Mouse (Mus musculus): ENCODE results near the gene Tcf7.
A peak's percentile ranks its signal among the peaks of the same experiment; 100 is the strongest.

The Tcf7 gene

DNA sequence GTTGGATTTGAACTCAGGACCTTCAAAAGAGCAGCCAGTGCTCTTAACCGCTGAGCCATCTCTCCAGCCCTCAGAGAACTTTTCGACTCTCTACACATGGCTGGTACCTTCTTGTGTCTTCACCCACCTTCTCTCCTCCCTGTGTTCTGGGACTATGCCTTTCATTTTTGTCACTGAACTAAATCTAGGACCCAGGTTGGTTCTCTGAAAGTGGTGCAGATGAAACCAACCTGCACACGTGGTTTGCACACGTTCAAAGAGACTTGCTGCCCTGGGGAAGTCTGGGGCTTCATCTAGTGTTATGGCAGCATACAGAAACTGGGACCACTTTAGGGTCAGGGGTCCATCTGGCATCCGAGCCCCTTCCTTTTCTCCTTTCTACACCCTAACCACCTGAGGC lies 15.5 kb downstream of the Tcf7 start:
- DNase-seq (ENCODE audit: low spot score in 2 of 2) = no peak

- DNase-seq (ENCODE audit: low spot score in 2 of 2) = peak; percentile 45 to 58
Observed at GRCm38 (mm10) chr11:52265616-52266307, 17.1 kb downstream of the Tcf7 start.

- DNase-seq (ENCODE audit: low spot score in 2 of 2) = peak in 1 of 2 experiments; percentile 2
Observed at GRCm38 (mm10) chr11:52264871-52265270, 17.9 kb downstream of the Tcf7 start.

GRCm38 (mm10) chr11:52262338-52262737 lies 20.5 kb downstream of the Tcf7 start:
- peak in 1 of 2 experiments; percentile 1 for DNase-seq (ENCODE audit: low spot score in 2 of 2)

GRCm38 (mm10) chr11:52261937-52262336 lies 20.9 kb downstream of the Tcf7 start:
- DNase-seq (ENCODE audit: low spot score in 2 of 2) = peak; percentile 37 to 48

DNA sequence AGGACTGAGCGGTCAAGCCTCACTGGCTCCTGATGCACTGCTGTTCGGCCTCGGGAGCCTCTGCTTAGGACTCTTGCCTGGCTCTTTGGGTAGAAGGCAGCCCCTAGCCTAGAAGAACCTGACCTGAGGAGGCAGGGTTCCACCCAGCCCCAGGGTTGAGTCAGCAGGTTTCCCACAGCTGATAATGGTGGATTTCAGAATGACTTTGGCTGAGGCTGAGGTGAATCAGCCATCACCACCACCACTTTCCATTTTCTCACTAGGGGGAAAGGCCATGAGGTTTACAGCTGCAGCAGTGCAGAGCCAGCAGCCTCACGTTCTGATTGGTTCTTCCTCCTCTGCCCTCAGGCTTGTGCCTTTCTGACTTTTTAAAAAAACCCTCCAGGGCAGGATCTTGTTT lies 21.9 kb downstream of the Tcf7 start:
- no peak for DNase-seq (ENCODE audit: low spot score in 2 of 2)

DNA sequence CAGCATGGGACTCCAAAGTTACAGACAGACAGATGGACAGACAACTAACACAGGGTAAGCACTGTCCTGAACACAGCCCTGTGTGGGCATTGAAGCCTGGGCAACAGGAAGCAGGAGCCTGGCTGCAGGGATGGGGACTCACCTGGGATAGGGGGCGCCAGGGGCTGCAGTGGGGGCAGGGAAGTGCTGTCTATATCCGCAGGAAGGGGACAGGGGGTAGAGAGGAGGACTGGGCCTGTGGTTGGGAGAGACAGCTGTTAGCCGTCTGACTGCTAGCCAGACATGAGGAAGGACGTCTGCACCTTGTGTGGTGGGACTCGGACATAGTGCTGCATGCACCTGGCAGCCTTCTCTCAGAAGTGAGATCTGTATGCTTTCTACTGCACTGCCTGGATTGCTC lies 24.1 kb downstream of the Tcf7 start:
- DNase-seq (ENCODE audit: low spot score in 2 of 2) = no peak

GRCm38 (mm10) chr11:52257376-52257775 lies 25.4 kb downstream of the Tcf7 start:
- DNase-seq (ENCODE audit: low spot score in 2 of 2) = no peak

DNA sequence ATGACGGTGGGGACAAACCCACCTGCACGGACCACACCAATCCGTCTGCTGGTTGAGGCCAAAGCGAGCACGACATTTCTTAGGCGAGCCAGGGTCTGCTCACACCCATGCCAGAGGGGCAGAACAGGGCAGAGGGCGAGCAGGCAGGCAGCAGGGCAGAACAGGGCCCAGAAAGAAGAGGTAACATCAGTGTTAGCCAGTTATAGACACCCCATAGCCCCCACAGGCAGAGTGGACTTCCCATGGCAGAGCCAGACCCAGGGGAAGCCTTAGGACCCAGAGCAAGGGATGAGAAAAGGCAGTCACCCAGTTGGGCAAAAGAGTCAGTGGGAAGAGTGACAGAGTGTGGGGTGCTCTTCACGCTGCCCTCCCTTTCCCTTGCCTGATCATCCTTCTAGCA lies 27.7 kb downstream of the Tcf7 start:
- DNase-seq (ENCODE audit: low spot score in 2 of 2) = no peak

- DNase-seq (ENCODE audit: low spot score in 2 of 2) = no peak
Observed at GRCm38 (mm10) chr11:52253674-52254375, 29.0 kb downstream of the Tcf7 start.

GRCm38 (mm10) chr11:52252692-52253091 lies 30.1 kb downstream of the Tcf7 start:
- no peak for DNase-seq (ENCODE audit: low spot score in 2 of 2)

DNA sequence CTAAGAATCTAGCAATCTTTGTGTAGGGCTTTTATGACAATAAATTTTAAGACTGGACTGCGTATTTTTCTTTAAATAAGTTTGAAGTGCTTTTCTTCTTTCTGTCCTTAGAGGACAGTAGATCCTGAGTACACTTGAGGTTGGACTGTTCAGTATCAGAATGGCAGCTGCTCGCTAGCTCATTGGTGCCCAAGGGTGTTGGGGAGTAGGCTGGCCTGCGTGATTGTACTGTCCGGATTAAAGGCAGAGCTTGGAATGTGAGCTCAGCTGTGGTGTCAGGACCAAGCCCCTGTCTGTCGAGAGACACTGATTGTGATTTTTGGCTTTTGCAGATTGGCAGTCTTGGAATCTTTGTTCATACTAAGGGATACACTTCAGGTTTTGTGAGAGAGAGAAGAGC lies 31.0 kb downstream of the Tcf7 start:
- DNase-seq (ENCODE audit: low spot score in 2 of 2) = no peak

GRCm38 (mm10) chr11:52249452-52249851 lies 33.4 kb downstream of the Tcf7 start:
- DNase-seq (ENCODE audit: low spot score in 2 of 2) = no peak

- DNase-seq (ENCODE audit: low spot score in 2 of 2) = no peak
Observed at GRCm38 (mm10) chr11:52240898-52241542, 41.8 kb downstream of the Tcf7 start.

DNA sequence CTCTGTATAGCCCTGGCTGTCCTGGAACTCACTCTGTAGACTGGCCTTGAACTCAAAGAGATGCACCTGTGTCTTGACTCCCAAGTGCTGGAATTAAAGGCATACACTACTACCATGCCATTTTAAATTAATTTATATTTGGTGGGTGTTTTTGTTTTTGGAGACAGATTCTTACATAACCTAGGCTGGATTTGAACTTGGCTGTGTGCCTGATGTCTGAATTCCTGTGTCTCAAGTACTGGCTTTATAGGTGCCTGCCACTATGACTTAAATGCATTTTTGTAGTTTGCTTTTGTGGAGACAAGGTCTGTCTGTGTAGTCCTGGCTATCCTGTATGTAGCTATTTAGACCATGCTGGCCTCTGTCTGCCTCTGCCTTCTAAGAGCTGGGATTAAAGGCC lies 48.3 kb downstream of the Tcf7 start:
- DNase-seq (ENCODE audit: low spot score in 2 of 2) = no peak

GRCm38 (mm10) chr11:52233906-52234305 lies 48.9 kb downstream of the Tcf7 start:
- DNase-seq (ENCODE audit: low spot score in 2 of 2) = no peak

DNA sequence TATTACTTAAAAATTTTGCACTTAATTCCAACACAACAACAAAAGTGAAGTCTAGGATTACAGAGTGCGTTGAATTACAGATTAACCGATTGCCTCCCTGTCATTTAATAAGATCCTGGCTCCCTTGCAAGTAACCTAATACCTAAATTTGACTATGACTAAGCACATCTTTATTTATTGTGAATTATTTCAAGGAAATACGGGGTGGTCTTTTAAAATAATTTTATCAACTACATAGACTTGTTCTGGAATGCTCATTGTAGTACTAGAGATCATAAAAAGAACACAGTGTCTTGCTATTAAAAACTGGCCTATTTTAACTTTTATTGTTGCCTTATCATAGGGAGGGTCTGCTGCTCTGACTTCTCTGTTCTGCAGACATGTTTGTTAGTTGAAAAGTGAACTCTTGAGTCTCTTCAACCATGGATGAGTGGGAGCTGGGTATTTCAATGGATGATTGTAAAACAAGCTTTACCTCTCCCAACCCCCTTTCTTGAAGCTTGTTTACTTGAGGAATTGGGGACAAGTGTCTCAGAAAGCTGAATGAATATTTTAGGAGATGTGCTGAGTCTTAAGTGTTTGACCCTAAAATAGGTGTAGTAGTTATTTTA lies 49.7 kb downstream of the Tcf7 start:
- DNase-seq (ENCODE audit: low spot score in 2 of 2) = no peak

- DNase-seq (ENCODE audit: low spot score in 2 of 2) = peak; percentile 82 to 88
Observed at GRCm38 (mm10) chr11:52231606-52232541, 50.9 kb downstream of the Tcf7 start, which contains the start of gene Skp1a. Skp1a (plus strand) TSS chr11:52231995.

- no peak for DNase-seq (ENCODE audit: low spot score in 2 of 2)
Observed at GRCm38 (mm10) chr11:52230694-52231093, 52.1 kb downstream of the Tcf7 start.

GRCm38 (mm10) chr11:52228722-52229448 lies 53.9 kb downstream of the Tcf7 start:
- DNase-seq (ENCODE audit: low spot score in 2 of 2) = no peak

Data from spleen, postnatal 36 days (tissue).